Mouse (Mus musculus) embryonic facial prominence, embryonic 11.5 days (tissue): ENCODE measurements around the gene Ncor2. TPM values are rescaled to one million over a fixed set of nuclear protein-coding genes. Genes with fewer than 3 reads are reported as not detected.

Experiments
- ATAC-seq: fragments of 200-750 bp; cut with Nextera tagmentation; replicated peaks from 2 replicates; pipeline ENCODE4 v1.8.0; 2017; ENCODE audit warnings: low read depth; ENCODE audit not compliant: insufficient number of reproducible peaks, low FRiP score, low TSS enrichment
- DNase-seq: peaks from one replicate; pipeline ENCODE4 v3.0.0-alpha.2; 2015; ENCODE audit warnings: low spot score
- H3K27ac ChIP-seq: fragments of 300-500 bp; sonication (generic); replicated peaks from 2 replicates; pipeline ENCODE4 v1.5.1; 2014; ENCODE audit warnings: mild to moderate bottlenecking, low read depth, low read length, control low read depth
- H3K27me3 ChIP-seq: fragments of 300-500 bp; sonication (generic); 2 replicates; pipeline ENCODE4 v1.6.1; 2014; ENCODE audit warnings: mild to moderate bottlenecking, low read length, moderate library complexity, mixed read lengths; ENCODE audit not compliant: control insufficient read depth, insufficient read depth
- H3K36me3 ChIP-seq: fragments of 300-500 bp; sonication (generic); replicated peaks from 2 replicates; pipeline ENCODE4 v1.6.1; 2014; ENCODE audit warnings: low read depth, mild to moderate bottlenecking, low read length, moderate library complexity, mixed read lengths; ENCODE audit not compliant: control insufficient read depth, insufficient read depth
- H3K4me1 ChIP-seq: fragments of 300-500 bp; sonication (generic); 2 replicates; pipeline ENCODE4 v1.6.1; 2014; ENCODE audit warnings: low read length, mixed read lengths; ENCODE audit not compliant: control insufficient read depth, insufficient read depth
- H3K4me2 ChIP-seq: fragments of 300-500 bp; sonication (generic); 2 replicates; pipeline ENCODE4 v1.6.1; 2014; ENCODE audit warnings: low read depth, mild to moderate bottlenecking, control low read depth, low read length, moderate library complexity
- H3K4me3 ChIP-seq: fragments of 300-500 bp; sonication (generic); 2 replicates; pipeline ENCODE4 v1.5.1; 2014; ENCODE audit warnings: low read depth, low read length, control low read depth
- H3K9ac ChIP-seq: fragments of 300-500 bp; sonication (generic); replicated peaks from 2 replicates; pipeline ENCODE4 v1.6.1; 2014; ENCODE audit warnings: mild to moderate bottlenecking, control low read depth, low read length
- H3K9me3 ChIP-seq: fragments of 300-500 bp; sonication (generic); replicated peaks from 2 replicates; pipeline ENCODE4 v1.6.1; 2016; ENCODE audit warnings: mild to moderate bottlenecking, low read length, inconsistent platforms, mixed read lengths; ENCODE audit not compliant: control insufficient read depth
- WGBS: fragments of 180-500 bp; shearing (Covaris S2); extraction: QIAGEN DNeasy Blood & Tissue Kit; methylation state at CpG from one replicate; pipeline ENCODE4 v1.1.7; 2014; 5-methylcytosine and 5-hydroxymethylcytosine counted together
- polyA plus RNA-seq: library from polyadenylated mRNA; unstranded; fragments of >200 nt; fragmentation: Nextera tagmentation; extraction: Ambion mirVana; gene quantifications from 2 replicates; pipeline ENCODE4 v1.2.1, GENCODE M21; 2014

Ncor2 gene
- polyA plus RNA-seq, 1 experiment from 2014 or later, result 12.4 TPM

DNA sequence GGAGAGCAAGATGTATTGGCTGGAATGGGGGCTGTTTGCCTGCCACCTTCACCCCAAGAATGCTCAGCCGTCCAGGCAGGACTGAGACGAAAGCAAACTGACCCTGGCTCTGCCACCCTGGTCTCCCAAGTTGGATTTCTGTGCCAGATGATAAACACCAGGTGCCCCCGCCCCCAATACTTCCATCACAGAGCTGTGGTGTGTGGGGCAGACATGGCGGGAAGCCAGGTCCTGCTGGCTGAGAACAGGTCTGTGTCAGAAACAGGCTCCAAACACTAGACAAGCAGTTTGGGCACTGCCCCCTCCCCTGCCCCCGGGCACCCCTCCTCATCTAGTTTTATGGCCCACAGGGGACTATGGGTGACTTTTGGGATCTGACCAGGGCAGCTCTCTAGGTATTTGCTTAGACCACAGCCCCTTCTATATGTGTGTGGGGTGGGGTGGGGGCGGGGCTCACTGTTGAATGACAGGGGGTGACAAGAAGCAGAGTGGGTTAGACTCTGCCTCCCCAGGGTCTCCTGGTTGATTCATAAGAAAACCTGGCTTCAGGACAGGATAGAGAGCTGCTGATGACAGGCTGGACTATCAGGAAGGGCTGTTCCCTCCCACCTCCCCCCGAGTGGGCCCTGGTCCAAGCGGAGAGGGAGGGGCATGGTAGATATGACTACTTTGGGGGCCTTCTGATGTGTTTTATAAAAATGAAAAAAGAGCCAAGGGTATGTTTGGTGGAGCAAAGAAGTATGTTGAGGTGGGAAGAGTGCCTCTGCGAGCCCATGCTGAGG lies 173.0 kb downstream of the Ncor2 start:
- peak; percentile 9 for DNase-seq
- Histone ChIP-seq H3K27ac (no peak overlapping the region), H3K36me3 (no peaks in the 10 kb centered on the region; the same call in 1 of the 2 replicates), H3K4me2 (no peak overlapping the region), H3K4me3 (no peak overlapping the region), H3K27me3 (peaks cover 10% of the 10 kb centered on the region; the same call in 1 of the 2 replicates), H3K9ac (no peak overlapping the region), H3K4me1 (peaks cover 3% of the 10 kb centered on the region), H3K9me3 (no peaks in the 10 kb centered on the region)
- WGBS, result 74% methylated on average over 9 of the region's 9 CpGs
- 0 out of 2 replicates have a peak, but pooled peaks have one; percentile 7 for ATAC-seq

DNA sequence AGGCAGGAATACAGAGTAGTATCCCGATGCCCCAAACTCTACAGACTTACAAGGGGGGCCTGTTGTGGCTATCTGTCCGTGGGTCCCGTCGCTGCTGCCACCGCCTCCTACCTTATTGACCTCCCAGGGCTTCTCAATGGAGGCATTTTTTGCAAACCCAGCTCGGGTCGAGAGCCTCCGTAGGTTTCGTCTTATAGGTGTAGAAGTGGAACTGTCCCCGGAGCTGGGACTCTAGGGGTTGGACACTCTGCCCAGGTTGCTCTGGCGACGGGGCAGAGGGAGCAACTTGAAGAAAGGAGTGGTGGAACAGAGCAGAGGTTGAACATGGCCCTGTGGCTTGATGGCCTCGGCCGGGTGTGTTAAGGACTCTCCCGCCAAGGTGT lies 175.2 kb downstream of the Ncor2 start:
- Histone ChIP-seq H3K36me3 (no peaks in the 10 kb centered on the region; the same call in 1 of the 2 replicates), H3K4me1 (peaks cover 3% of the 10 kb centered on the region), H3K9ac (peak overlapping the region; percentile 47; the same call in 1 of the 2 replicates), H3K27me3 (peaks cover 10% of the 10 kb centered on the region; the same call in 1 of the 2 replicates), H3K9me3 (no peaks in the 10 kb centered on the region), H3K27ac (no peak overlapping the region), H3K4me2 (peak overlapping the region; percentile 71), H3K4me3 (peak overlapping the region; percentile 42)
- 11% methylated on average over 15 of the region's 15 CpGs for WGBS
- ATAC-seq (no peak), DNase-seq (no peak)

DNA sequence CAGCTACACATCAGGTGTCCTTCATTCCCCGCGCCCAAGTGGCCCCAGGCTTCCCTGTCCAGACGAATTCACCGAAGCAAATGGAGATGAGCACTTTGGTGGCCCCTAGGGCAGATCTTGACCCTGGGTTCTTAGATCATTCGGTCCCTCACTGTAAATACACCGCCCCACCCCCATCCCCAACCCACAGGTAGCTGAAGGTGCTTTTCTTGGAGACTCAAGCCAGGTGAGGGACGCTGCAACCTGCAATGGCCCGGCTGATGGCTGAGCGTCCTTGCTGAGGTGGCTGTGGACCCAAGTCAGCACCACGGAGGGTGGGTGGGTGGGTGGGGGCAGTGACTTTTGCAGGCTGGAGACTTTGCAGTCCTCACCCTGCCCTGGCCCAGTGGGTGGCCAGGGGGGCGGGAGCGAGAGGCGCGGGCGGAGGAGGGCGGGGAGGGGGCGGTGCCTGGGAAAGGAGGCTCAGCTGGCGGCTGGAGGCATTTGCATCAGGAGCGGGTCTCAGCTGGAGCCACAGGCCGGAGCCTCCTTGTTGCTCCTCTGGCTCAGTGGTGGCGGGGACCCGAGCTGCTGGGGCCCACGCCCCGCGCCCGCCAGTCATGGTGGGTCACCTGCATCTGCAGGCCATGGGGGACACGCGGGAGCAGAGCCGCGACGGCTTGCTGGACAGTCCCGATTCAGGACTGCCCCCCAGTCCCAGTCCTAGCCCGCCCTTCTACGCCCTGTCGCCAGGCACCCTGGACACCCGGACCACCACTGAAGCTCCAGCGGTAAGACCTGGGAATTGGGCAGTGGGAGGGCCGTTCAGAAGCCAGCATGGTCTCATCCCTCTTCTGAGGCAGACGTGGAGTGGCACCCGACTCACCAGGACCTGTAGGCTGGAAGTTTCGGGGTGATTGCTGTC lies 175.8 kb downstream of the Ncor2 start, which contains the start of gene Rflna:
Gene Rflna, plus strand, starts transcription at position 253 of the 904 bp plus-strand sequence.
- ATAC-seq (peak; percentile 44; the same call in 1 of the 2 replicates), DNase-seq (peak; percentile 78)
- WGBS, result 2% methylated on average over 37 of the region's 41 CpGs
- Histone ChIP-seq H3K9me3 (no peaks in the 10 kb centered on the region), H3K4me1 (peaks cover 3% of the 10 kb centered on the region), H3K27me3 (peaks cover 10% of the 10 kb centered on the region; the same call in 1 of the 2 replicates), H3K4me2 (peak within 1 kb of the TSS; percentile 71), H3K9ac (peak within 1 kb of the TSS; percentile 47; the same call in 1 of the 2 replicates), H3K27ac (no peak within 1 kb of the TSS), H3K36me3 (no peaks in the 10 kb centered on the region), H3K4me3 (peak within 1 kb of the TSS; percentile 42)

DNA sequence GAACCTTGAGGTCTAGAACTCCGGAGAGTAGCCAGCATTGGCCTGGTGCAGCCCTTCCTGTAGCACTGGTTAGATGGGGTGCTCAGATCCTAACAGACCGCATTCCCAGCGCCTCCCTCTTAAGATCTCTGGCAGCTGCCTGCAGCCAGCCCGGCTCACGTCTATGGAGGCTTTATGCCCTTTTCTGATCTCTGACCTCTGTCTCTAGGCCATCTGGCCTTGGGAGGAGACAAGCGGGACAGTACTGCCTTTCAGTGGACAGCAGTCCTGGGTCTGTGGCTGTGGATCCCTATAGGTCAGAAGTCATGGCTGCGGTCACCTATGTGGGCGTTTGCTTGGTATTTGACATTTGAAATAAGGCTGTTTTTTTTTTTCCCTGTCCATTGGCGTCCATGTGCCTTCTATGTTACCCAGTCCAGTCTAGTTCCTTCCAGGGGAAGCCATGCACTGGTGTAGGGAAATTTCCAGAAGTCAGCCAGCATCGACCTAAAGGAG lies 178.2 kb downstream of the Ncor2 start:
- peaks cover 3% of the 10 kb centered on the region for H3K4me1 ChIP-seq
- H3K9ac ChIP-seq, result no peak overlapping the region
- DNase-seq (no peak), ATAC-seq (no peak)
- H3K36me3 ChIP-seq, result no peaks in the 10 kb centered on the region
- WGBS, result 35% methylated on average over 10 of the region's 10 CpGs
- H3K27ac ChIP-seq, result no peak overlapping the region
- H3K9me3 ChIP-seq, result no peaks in the 10 kb centered on the region
- H3K27me3 ChIP-seq, result peaks cover 10% of the 10 kb centered on the region; the same call in 1 of the 2 replicates
- no peak overlapping the region for H3K4me2 ChIP-seq
- H3K4me3 ChIP-seq, result no peak overlapping the region

DNA sequence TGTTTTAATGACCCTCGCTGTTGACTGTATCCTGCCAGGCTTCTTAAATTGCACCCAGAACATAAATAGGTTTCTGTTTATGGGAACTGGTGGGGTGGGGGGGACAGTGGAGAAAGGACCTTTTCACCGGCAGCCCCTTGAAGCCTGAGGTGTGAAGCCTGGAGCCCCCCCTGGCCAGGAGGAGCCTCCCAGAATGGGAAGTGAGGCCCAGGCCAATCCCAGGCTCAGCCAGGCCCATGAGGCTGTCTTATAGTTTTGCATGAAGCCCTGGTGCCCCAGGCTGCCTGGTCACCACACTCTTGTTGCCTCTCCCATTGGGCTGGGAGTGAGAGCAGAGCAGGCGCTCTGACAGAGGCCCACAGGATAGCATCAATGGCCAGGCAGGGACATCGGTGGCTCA lies 181.1 kb downstream of the Ncor2 start:
- no peaks in the 10 kb centered on the region for H3K9me3 ChIP-seq
- no peak for ATAC-seq
- no peak overlapping the region for H3K4me2 ChIP-seq
- DNase-seq, result no peak
- H3K27me3 ChIP-seq, result no peaks in the 10 kb centered on the region
- H3K36me3 ChIP-seq, result no peaks in the 10 kb centered on the region
- no peak overlapping the region for H3K4me3 ChIP-seq
- H3K27ac ChIP-seq, result no peak overlapping the region
- no peaks in the 10 kb centered on the region; the same call in 1 of the 2 replicates for H3K4me1 ChIP-seq
- no peak overlapping the region for H3K9ac ChIP-seq
- 69% methylated on average over 4 of the region's 4 CpGs for WGBS

DNA sequence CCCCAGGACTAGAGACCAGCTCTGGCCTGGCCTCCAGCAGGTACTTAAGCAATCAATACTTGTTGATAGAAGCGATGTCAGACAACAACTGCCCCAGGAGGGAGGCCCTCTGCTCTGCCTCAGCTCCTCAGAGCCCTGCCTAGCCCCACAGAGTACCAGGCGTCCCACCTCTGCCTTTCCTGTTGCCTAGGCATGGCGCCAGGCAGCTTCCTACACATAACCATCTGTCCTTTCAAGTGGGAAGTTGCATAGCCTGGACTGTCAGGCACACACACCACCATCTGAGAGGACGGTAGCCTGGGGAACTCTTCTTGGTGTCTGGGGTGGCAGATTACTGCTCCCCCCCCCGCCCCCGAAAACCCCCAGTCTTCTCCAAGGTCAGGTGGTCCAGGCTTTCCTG lies 182.2 kb downstream of the Ncor2 start:
- Histone ChIP-seq H3K9ac (no peak overlapping the region), H3K27me3 (no peaks in the 10 kb centered on the region), H3K9me3 (no peaks in the 10 kb centered on the region), H3K27ac (no peak overlapping the region), H3K4me2 (no peak overlapping the region), H3K36me3 (no peaks in the 10 kb centered on the region), H3K4me3 (no peak overlapping the region), H3K4me1 (no peaks in the 10 kb centered on the region)
- 61% methylated on average over 6 of the region's 6 CpGs for WGBS
- no peak for ATAC-seq
- no peak for DNase-seq

DNA sequence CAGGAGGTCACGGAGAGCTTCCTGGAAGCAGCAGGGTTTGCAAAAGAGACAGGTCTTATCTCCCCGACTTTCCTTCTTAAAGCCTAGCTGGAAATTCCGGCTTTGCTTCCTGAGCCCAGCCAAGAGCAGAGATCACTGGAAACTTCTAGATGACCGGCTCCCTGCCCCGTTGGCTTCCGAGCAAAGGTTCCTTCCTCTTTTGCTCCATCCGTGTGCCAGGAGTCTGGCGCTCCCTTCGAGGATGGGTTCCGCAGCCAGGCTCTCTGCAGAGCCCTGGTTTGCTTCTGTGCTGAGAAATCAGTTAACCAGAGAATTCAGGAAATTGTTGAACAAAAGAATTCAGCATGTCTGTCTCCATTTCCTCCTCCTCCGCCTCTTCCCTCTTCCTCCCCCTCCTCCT lies 186.1 kb downstream of the Ncor2 start:
- no peaks in the 10 kb centered on the region for H3K27me3 ChIP-seq
- no peak for ATAC-seq
- no peak for DNase-seq
- no peaks in the 10 kb centered on the region for H3K36me3 ChIP-seq
- no peak overlapping the region for H3K4me2 ChIP-seq
- no peak overlapping the region for H3K4me3 ChIP-seq
- H3K9me3 ChIP-seq, result no peaks in the 10 kb centered on the region
- no peak overlapping the region; the same call in 1 of the 2 replicates for H3K9ac ChIP-seq
- WGBS, result 69% methylated on average over 11 of the region's 11 CpGs
- H3K27ac ChIP-seq, result no peak overlapping the region; the same call in 1 of the 2 replicates
- H3K4me1 ChIP-seq, result no peaks in the 10 kb centered on the region
